Mouse (Mus musculus) embryo, embryonic 11 days (tissue): ENCODE results near the gene Eci1.

Source experiments
- DNase-seq: peaks from one replicate; pipeline ENCODE4 v3.0.0-alpha.2; 2015

Gene Eci1

GRCm38 (mm10) chr17:24474557-24474956, 48.1 kb downstream of the Eci1 start:
- no peak for DNase-seq

GRCm38 (mm10) chr17:24475586-24475985, 49.1 kb downstream of the Eci1 start:
- no peak for DNase-seq

GRCm38 (mm10) chr17:24476022-24476776, 49.8 kb downstream of the Eci1 start:
- no peak for DNase-seq

DNA sequence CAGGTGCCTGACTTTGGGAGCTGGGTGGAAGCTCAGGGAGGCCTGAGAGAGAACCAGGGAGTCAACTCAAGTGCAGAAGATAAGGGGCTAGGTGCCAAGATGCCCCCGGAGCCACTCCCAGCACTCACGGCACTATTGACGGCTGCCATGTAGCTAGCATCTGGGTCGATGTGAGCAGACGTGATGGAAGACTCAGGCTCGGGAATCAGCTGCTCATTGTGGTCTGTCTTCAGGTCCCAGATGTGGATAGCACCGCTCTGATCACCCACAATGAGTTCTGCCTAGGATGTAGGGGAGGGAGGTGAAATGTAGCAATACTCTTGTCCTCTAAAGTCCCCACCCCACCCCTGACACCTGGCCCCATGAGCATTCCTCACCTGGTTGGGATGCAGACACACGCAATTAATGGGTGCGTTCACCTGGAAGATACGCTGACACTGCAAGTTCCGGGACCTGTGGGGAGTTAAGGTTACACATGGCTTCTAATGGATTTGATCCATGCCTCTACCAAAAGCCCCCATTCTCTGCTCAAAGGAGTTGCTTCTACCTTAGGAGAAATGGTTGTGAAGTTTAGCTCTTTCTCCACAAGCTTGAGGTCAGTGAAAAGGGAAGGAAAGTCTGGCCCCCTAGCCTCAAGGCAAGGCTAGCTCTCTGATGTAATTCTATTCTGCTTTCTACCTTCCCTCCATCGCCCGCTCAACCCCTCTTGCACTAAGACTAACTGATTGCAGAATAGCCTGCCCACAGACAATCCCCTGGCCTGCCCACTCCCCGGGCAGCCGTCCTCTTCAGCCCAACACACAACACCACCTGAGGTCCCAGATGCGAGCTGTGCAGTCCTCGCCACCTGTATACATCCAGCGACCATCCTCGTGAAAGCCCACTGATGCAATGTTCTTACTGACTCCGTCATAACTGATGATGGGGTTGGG, 50.9 kb downstream of the Eci1 start:
- no peak for DNase-seq

GRCm38 (mm10) chr17:24477985-24478600, 51.7 kb downstream of the Eci1 start:
- DNase-seq: no peak

- peak; percentile 98 for DNase-seq
Observed at GRCm38 (mm10) chr17:24478663-24479380, 52.4 kb downstream of the Eci1 start, which contains the start of gene Mlst8. Gene Mlst8 (minus strand): TSS chr17:24479078.

- DNase-seq: no peak
Observed at GRCm38 (mm10) chr17:24479431-24479830, 53.0 kb downstream of the Eci1 start.

GRCm38 (mm10) chr17:24480201-24480826, 53.9 kb downstream of the Eci1 start:
- DNase-seq: no peak

GRCm38 (mm10) chr17:24481027-24481815, 54.8 kb downstream of the Eci1 start:
- no peak for DNase-seq

GRCm38 (mm10) chr17:24483495-24483894, 57.1 kb downstream of the Eci1 start:
- no peak for DNase-seq

DNA sequence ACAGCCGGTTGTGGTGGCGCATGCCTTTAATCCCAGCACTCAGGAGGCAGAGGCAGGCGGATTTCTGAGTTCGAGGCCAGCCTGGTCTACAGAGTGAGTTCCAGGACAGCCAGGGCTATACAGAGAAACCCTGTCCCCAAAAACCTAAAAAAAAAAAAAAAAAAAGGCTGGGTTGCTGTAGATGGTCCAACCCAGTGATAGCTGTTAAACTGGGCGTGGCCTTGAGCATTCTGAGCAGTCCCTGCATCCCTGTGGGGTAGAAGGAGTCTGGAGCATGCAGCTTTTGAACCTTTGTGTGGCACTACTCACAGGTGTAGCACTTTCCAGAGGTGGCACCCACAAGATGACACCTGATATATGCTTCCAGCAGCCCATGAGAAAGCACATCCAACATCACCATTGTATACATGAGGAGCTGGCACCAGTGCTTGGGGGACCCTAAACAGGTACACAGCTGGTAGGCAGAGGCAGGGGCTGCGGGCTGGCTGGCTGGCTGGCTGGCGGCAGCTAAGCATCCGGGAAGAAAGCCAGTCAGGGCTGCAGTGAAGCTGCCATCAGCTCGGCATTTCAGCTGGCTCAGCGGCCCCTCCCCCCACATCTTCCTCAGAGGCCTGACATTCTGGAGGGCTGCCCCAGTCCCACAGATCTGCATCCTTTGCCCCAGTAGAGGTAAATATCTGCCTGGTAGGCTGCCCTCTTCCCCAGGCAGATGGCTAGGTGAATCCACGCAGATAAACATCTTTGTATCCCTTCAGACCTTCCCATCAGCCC, 58.8 kb downstream of the Eci1 start:
- DNase-seq: peak; percentile 45

GRCm38 (mm10) chr17:24488186-24488661, 61.8 kb downstream of the Eci1 start, which contains the start of gene Caskin1:
Gene Caskin1 (plus strand): TSS chr17:24488601.
- no peak for DNase-seq

DNA sequence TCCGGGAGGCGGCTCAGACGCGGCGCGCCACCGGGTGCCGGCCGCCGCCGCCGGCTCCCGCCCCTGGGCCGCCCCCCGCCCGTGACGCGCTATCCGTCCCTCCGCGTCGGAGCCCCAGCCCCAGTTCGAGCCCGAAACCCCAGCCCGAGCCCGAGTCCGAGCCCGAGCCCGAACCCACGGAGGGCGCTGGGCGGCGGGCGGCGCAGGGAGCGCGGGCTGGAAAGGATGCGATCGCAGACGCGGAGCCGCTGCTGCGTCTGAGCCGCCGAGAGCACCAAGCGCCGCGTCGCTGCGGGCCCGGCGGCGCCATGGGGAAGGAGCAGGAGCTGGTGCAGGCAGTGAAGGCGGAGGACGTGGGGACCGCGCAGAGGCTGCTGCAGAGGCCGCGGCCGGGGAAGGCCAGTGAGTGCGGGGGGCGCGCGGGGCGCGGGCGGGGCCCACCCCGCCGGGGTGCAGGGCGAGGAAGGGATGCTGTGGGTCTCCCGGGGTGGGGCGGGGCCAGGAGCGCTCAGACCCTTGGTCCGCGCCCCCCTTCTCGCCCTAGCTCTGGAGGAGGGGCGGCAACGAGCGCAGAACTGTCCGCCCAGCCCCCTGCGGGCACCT, 62.3 kb downstream of the Eci1 start:
- DNase-seq: peak; percentile 75
